Mouse (Mus musculus) CH12F3 (cell line): ENCODE measurements around the gene Sobp.

ENCODE experiments used
- in situ Hi-C: fragments of 300-500 bp; cut with MboI; formaldehyde crosslinking; loops from 2 replicates; pipeline ENCODE4 v1.14.3; 2020; ENCODE audit warnings: low sequenced_read_pairs

Sobp gene

DNA sequence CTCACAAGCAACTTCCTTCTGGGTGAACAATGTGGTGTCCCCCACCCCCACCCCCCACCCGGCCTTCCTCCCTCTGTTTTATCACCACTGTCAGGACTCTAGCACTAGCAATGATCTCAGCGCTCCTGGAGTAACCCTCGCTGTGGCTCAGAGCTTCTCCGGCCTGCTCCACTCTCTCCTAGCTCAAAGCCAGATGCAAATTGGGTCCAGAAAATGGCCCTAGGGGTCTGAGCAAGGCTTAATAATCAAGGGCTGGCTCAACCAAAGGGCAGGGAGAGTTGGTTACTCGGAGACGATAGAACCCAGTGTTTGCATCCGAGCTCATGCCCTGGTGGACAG lies 136.9 kb downstream of the Sobp start:
- in situ Hi-C loops, result no loop called here

DNA sequence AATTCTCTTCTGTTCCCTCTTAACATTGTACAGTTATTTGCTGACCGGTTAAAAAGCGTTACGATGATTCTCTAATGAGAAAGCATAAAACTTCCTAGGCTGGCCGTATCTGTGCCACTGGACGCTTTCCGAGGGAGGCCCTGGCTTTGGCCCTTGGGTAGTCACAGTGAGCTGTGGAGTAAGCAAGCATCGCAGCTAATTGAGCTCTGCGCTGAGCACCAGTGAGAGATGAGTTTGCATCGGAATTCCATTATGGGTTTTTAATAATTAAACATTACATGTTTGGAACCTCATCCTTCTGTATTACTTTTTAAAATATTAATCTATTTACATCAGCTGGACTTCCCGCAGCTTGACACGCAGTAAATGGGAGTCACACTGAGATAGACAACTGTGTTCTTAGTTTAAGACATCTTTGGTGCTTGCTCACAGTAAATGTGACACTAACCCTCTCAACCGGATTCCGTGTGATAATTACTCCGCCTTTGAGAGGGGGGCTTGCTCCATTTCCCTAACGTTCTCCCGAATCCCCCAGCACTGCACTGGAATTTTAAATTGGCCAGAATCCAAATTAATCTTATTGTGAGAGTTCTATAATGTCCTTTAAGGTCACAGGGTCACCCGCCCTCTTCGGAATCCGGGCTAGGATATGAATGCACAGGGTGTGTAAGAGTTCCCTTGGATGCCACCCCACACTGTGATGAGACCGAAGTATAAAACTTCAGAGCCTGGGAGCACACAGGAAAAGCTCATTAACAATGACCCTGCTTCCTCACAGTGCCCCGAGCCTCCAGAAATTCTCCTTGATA lies 137.5 kb downstream of the Sobp start:
- in situ Hi-C loops, result no loop called here

DNA sequence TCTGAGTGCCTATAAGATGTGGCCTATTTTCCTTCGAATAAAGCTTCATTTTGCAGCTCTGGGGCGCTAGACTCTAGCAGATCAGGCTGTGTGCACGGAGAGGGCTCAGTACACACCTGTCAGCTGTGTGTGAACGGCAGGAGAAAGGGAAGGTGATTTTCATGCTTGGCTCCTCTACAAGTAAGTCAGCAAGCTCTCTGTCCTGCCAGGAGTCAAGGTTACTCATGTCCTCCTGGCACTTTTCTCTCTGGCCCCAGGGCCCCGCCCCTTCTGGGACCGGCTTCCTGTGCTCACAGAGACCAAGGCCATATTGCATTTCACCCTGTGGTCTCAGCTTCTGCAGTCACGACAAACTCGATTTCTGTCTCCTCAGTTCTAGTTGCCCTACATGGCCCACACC lies 138.8 kb downstream of the Sobp start:
- in situ Hi-C loops, result no loop called here

DNA sequence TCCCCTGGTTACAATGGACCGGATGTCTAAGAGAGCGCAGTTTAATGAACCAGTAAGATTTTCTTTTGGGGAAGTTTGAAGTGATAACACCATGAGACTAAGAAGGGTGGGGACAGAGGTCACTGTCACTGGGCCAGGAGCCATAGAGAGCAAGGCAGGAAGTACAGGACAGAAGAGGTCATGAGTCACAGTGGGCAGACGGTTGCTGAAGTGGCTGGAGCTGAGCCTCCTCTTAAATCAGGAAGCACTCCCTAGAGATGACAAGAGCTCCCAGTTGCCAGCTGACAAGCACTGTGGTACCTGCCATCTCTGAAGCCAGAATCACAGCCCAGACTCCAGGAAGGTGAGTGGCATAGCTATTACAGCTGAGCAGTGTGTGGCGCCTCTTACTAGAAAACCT lies 139.5 kb downstream of the Sobp start:
- in situ Hi-C loops, result no loop called here

DNA sequence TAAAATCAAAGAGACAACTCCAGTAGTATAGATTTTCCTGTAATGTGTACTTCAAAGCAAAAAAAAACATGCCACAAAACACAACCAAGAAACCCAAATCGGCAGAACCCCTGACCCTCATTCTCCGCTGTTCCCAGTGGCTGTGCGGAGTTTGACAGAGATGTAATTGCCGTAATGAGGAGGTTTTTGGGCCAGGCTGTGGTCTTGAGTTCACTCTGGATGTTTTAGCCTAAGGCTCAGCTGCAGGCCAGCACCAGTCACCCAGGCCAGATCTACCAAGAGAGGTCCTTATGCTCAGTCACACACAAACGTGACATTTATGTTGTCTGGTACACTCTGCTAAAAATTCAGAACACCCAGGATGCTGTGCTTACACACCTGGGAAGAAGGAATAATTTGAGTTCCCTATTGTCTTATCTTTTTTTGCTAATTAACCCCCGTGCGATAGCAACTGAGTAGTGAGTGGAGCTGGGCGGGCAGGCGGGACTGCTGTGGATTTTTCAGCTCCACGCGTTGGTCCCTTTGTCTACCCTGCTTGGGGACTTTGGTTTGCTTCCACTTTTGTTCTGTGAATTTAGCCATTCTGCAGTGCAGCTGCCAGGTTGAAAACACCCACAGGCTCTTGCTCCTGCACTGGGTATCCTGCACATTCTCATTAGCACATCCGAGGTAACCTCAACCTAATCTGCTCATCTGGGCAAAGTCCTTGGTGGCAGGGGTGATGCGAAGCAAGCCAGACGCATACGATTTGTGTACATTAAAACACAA lies 140.7 kb downstream of the Sobp start:
- in situ Hi-C loops, result no loop called here

DNA sequence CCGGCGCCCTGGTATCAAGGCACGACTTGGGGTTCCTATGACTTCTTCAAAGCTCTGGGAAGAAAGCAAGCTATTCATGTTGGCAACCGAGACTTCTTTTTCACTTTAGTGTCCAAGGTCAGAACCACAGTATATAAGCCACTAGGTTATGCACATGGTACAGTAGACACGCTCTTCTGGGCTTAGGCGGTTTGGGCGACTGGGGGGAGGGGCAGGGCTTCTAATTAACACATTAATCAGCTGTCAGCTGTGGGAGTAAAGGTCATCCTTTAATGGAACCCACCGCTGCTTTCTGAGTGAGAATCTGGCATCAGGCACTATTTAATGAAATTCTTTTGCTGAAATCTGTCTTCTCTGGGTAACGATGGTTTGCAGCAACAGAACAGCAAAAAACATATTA lies 147.3 kb downstream of the Sobp start:
- in situ Hi-C loops, result no loop called here

DNA sequence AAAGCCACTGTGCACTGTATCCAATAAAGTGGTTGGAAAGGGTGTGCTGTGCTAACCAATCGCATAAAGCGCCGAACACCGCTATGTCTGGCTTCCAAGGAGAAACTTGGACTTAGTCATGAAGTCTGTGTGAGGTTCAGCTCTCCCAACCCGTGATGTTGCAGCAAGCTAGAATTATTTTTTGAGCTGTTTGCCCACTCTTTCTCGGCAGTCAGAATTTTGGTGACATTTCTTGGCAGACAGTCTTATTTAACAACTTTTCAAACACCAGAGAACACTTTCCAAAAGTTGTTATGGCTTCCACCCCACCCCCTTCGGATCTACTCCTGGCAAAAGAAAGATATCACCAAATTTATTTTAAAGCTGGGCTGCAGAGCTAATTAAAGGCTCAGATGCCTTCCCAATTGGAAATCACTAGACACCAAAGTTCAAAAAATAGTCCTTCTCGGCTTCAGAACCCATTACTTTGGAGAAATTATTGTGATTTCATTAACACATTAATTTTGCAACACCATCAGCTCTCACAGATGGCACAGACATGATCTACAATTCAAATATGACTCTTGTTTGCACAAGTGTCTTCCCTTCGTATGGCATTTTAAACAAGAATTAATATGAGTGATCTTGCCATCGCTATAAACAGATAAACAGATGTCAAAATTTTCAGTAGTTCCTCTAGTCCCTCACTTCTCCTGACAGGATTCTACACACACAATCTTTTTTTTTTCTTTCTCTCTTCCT lies 150.7 kb downstream of the Sobp start:
- in situ Hi-C loops, result no loop called here

DNA sequence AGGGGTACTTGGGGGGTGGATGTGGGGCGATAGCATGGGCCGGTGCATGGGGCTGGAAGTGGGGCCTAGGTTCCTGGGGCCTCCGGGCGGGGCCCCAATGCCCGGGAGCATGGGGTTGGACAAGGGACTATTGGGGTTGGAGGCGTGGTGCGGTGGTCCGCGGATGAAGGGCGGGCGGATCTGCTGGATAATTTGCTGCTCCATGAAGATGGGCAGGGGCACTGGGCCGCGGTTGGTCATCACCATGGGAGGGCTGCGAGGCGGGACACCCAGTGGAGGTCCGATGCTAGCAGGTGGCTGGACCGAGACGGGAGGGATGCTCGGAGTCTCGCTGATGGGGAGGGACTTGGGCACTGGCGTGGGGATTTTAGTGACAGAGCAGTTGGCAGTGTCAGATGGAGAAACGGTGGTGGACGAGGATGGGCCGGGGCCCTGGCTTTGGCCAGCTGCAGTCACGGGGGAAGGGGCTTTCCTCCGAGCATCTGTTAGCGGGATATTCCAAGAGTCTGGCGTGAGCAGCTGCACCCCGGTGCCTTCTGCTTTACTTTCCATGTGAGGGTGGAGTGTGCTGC lies 152.1 kb downstream of the Sobp start:
- in situ Hi-C loops, result no loop called here

DNA sequence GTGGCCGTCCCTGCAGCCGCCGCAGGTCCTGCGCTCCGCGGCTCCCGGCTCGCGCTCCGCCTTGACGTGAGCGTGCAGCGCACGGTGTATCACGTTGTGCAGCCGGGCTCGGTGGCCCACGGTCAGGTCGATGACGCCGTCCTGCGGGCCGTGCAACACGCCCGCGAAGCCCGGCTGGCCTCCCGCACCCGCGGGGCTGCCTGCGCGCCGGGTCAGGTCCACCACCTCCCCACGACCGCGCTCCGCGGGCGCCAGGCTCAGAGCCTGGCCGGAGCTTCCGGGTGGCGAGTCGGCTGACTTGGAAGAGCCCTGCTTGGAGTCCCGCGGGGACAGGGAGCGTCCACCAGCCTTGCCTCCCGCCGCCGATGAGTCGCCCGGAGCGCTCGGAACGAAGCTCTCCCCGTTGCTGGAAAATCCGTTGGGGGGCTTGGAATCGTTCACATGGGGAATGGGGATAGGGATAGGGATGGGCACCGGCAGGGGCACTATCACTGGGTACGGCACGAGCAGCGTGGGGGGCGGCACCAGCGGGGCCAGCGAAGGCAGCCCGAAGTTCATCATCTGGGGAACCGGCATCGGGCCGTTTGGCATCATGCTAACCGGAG lies 152.7 kb downstream of the Sobp start:
- in situ Hi-C loops, result no loop called here

DNA sequence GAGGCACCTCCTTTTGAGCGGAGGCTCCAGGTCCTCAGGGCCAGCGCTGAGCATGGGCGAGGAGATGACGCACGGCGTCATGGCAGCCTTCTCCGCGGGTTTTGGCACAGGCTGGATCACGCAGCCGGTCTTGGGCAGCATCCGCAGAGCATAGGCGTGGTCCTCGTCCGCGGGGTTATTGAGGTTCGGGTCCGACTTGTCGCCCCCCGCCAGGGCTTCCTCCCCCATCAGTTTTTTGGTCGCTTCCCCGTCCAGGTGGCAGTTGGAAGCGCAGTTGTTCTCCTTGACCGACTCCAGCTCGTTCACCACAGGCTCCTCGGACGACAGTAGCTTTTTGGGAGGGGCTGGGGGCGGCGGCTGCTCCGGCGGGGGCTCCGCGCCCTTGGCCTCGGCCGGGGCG lies 153.3 kb downstream of the Sobp start:
- in situ Hi-C loops, result no loop called here

DNA sequence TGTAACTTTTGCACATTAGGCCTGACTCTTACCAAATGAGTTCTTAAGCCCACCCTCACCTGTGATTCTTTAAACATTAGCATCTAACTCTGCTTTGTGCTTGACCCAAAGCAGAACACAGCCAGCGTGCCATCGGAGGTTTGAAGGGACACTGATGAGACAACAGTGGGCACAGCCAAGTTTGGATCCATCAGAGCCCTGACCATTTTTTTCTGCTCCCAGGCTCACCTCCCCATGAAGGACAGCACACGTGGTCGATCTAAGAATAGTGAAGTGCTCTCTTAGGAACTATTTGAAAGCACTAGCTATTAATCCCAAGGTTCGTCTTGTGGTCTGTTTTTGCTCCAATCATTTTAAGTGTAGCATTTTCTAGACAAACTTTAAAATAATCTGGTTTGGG lies 159.5 kb downstream of the Sobp start:
- in situ Hi-C loops, result no loop called here

DNA sequence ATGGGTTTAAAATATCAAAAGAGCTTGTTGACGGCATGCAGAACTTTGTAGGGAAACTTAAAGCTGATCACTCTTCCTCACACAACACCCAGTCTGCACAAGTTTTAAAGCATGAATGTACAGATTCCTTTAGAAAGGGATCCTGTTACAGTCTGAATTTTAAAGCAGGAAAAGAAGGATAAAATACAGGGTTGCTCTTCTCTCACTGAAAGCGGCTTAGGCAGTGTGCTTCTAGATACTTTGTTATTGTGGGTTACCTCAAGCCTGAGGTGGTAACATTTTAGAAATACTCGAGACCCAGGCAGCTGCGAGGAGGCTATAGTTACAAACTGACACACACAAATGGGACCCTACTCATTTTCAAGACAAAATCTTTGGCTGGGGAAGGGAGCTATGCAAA lies 160.0 kb downstream of the Sobp start:
- in situ Hi-C loops, result no loop called here

DNA sequence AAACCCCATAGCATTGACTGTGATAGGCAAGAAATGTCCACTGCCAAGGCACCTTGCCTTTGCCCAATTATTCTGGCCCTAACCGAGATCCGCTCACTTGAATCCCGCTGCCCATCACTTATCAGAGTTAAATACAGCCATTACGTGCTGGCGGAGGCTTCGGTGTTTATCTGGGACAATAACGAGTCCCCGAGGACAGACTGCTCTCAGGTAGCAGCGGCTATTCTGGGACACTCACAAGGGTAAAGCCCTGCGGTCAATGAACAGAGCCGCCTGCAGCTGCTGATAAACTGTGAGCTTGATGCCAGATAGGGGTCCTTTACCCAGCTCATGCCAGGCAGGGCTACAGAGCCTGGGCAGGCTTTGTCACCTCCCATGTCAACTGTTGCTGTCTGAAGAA lies 166.2 kb downstream of the Sobp start:
- in situ Hi-C loops, result no loop called here

DNA sequence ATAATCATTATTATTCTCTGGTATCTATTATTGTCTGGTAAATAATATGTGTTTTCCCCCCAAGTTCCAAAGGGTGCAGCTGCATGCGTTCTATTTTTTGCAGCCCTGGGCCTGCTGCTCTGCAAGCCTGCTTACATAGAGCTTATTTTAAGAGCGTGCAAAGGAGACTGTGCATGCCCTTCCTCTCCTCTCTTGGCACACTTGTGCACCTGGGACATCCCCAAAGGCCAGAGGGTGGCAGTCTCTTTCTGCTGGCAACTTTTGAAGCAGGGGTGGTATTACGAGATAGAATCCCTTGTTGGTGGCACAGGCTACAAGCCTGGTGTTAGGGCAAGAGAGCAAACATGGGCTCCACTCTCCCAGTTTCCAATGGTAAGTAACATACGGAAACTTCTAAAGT lies 167.8 kb downstream of the Sobp start:
- in situ Hi-C loops, result no loop called here

DNA sequence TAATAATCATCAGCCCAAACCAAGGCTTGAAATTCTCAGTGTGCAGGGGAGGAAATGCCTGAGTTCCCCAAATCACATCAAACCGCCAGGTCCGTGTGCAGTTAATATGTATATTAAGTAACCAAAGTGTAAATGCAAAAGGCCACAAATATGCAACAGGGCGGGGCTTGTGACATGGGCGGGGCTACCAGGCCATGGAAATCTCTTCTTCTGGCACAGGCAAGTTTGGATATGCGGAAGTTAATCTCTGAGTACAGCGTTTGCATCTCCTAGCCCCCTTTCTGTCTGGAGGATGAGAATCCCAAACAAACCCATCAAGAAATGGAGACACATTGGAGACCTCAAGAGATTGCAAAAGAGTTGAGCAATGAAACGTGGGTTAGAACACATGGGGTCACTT lies 168.7 kb downstream of the Sobp start:
- in situ Hi-C loops, result no loop called here

DNA sequence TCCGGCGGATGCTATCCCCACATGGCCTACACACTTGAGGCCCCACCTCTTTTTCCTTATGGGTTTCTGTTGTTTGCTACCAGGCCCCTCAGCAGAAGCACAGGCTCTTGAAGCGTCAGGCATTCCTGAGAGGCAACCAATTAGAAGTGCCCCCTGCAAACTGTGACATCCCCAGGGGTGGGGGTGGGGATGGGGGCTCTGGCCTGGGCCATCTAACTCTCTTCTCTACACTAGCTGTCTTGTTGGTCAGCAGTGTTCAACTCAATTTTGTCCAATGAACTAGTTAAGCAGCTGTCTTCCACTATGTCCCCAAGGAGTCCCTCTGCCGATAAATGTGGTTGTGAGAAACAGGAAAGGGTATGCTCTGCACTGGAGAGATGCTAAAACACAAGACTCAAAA lies 169.3 kb downstream of the Sobp start:
- in situ Hi-C loops, result no loop called here

DNA sequence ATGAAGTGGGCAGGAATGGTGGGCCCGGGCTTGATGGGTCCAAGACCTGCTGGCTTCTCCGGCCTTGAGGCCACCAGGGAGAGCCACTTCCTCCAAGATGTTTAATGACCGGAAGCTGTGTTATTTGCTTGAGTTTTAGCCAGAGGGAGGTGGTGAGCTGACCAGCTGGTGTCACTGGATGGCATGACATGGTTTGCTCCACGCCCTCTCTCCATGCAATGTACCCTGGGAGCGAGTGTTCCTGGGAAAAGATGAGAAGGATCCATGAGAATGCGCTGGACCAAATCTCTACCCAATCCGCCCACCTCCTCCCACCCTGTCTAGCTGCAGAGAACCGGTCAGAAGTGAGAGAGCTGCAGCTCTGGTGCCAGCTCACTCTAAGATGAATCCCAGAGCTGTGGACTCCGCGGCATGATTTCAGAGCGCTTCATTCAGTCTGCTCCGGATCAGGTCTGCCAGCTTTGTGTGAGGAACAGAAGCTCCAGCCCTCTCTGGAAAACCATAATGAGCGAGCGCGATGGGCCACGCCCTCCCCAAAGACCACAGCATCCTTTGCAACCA lies 170.1 kb downstream of the Sobp start:
- in situ Hi-C loops, result no loop called here

DNA sequence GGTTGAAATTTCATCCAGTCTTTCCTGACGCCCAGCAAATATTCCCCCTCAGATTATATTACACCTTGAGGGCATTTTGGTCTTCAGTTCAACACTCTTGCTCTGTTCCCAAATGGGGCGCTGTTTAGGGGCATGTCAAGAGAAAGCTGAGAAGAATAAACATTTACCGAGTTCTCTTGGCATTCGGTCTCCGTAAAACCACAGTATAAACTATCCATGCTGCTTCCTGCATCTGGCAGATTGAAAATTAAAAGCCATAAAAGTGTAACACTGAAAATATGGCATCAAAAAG lies 170.9 kb downstream of the Sobp start:
- in situ Hi-C loops, result no loop called here

DNA sequence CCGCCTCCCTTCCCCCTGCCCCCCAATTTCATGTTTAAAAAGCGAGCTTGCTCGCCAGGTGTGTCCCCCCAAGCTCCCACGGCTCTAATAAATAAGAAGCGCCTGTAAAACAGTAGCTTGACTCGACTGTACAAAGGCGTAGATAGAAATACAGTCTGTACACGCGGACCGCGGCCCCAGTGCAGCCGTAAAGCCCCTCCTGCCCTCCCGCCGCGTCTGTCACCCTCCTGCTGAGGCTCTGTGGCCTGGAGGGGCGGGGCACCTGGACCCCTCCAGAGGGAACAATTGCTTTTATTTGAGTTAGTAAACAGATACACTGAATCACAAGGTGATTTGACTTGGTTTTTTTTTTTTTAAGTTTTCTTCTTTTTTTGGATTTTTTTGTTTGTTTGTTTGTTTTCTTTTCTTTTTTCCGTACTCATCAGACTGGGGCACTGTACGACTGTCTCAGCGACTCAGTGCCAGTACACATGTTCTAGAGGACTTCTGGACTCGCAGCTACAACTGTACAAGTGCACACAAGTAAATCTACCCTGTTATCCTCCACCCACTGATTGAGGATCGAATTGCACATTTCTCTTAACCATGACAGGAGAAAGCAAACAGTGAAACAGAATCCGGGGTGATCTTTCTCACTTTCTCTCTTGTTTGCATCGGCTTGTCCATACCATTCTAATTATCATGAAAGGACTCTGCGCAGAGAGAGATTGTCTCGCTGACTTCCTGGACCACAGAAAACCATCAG lies 171.4 kb downstream of the Sobp start:
- in situ Hi-C loops, result no loop called here

DNA sequence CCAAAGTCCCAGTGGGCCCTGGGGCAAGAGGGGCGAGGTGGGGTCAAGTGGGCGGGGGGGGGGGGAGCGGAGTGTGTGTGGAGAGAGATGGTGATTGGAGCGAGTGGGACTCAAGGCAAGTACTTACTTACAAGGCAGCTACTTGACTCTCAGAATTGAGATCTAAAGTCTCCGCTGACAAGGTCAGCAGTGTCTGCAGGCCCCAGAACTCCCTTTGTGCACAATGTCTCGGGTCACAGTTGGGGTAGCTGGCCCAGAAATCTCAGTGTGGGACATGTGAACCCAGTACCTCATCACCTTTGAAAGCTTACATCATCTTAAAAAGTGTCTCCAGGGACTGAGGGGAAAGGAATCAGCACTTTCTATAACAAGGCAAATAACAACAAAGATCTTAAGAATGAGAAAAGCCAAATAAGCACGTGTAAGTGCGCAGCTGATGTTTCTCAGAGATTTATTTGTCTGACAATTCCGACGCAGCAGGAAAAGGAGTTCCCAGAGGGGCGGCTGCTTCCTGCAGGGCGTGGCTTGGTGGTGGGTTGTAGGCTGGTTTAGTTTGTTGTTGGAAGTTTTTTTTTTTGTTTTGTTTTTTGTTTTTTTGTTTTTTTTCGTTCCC lies 172.2 kb downstream of the Sobp start:
- in situ Hi-C loops, result no loop called here
